Mouse (Mus musculus) hindbrain, postnatal 0 days (tissue): ENCODE results near the gene Il17rb. TPM values are rescaled to one million over a fixed set of nuclear protein-coding genes. Genes with fewer than 3 reads are reported as not detected.

ENCODE experiments used
- ATAC-seq: fragments of 200-750 bp; cut with Nextera tagmentation; 2 replicates; pipeline ENCODE4 v1.8.0; 2017; ENCODE audit warnings: mild to moderate bottlenecking, moderate TSS enrichment, moderate library complexity
- DNase-seq: peaks from one replicate; pipeline ENCODE4 v3.0.0-alpha.2; 2015; ENCODE audit warnings: low spot score
- H3K27ac ChIP-seq: fragments of 300-500 bp; sonication (generic); 2 replicates; pipeline ENCODE4 v1.5.1; 2014; ENCODE audit warnings: mild to moderate bottlenecking
- H3K27me3 ChIP-seq: fragments of 300-500 bp; sonication (generic); 2 replicates; pipeline ENCODE4 v1.6.1; 2014; ENCODE audit warnings: low read length, mixed read lengths; ENCODE audit not compliant: insufficient read depth
- H3K36me3 ChIP-seq: fragments of 300-500 bp; sonication (generic); 2 replicates; pipeline ENCODE4 v1.6.1; 2014; ENCODE audit warnings: low read length, mixed read lengths; ENCODE audit not compliant: insufficient read depth
- H3K4me1 ChIP-seq: fragments of 300-500 bp; sonication (generic); 2 replicates; pipeline ENCODE4 v1.6.1; 2014; ENCODE audit warnings: antibody characterized with exemption, low read length, mixed read lengths; ENCODE audit not compliant: insufficient read depth
- H3K4me2 ChIP-seq: fragments of 300-500 bp; sonication (generic); 2 replicates; pipeline ENCODE4 v1.6.1; 2014; ENCODE audit warnings: low read depth, mild to moderate bottlenecking, low read length, moderate library complexity, mixed read lengths
- H3K4me3 ChIP-seq: fragments of 300-500 bp; sonication (generic); 2 replicates; pipeline ENCODE4 v1.5.1; 2014; ENCODE audit warnings: low read length
- H3K9ac ChIP-seq: fragments of 300-500 bp; sonication (generic); replicated peaks from 2 replicates; pipeline ENCODE4 v1.6.1; 2014; ENCODE audit warnings: mild to moderate bottlenecking, low read length, moderate library complexity, mixed read lengths
- H3K9me3 ChIP-seq: fragments of 300-500 bp; sonication (generic); 2 replicates; pipeline ENCODE4 v1.6.1; 2016; ENCODE audit warnings: low read length, mixed read lengths
- CTCF ChIP-seq: IDR thresholded peaks from 2 replicates; pipeline ENCODE4 v1.5.1; 2016; ENCODE audit warnings: antibody characterized with exemption, control low read depth, low read depth
- WGBS: fragments of 180-500 bp; shearing (Covaris S2); extraction: QIAGEN DNeasy Blood & Tissue Kit; methylation state at CpG from one replicate; pipeline ENCODE4 v1.1.7; 2014; 5-methylcytosine and 5-hydroxymethylcytosine counted together
- polyA plus RNA-seq: library from polyadenylated mRNA; unstranded; fragments of >200 nt; fragmentation: Nextera tagmentation; extraction: Ambion mirVana; gene quantifications from 2 replicates; pipeline ENCODE4 v1.2.1, GENCODE M21; 2015
- total RNA-seq: library from RNA; depleted of rRNA; stranded (reverse); fragments of >200 nt; gene quantifications from 2 replicates; pipeline ENCODE4 v1.2.3, GENCODE M21; 2014

Il17rb gene
- total and polyA plus RNA-seq, 2 experiments from 2014 or later = 0.58 to 0.94 TPM

- ATAC-seq (no peak), DNase-seq (no peak)
- no peak overlapping the region for H3K4me2 ChIP-seq
- no peak overlapping the region for H3K27ac ChIP-seq
- H3K9me3 ChIP-seq = no peaks in the 10 kb centered on the region
- no peaks in the 10 kb centered on the region for H3K4me1 ChIP-seq
- 85% methylated on average over 8 of the region's 8 CpGs for WGBS
- no peak for TF ChIP-seq CTCF
- H3K36me3 ChIP-seq = no peaks in the 10 kb centered on the region
- H3K9ac ChIP-seq = no peak overlapping the region
- H3K4me3 ChIP-seq = no peak overlapping the region
- no peaks in the 10 kb centered on the region for H3K27me3 ChIP-seq
Observed at GRCm38 (mm10) chr14:30045704-30046220, 37.1 kb upstream of the Il17rb start.

GRCm38 (mm10) chr14:30045239-30045638 is 36.5 kb upstream of the Il17rb start:
- no peak for DNase-seq
- no peak overlapping the region for H3K9ac ChIP-seq
- no peak for ATAC-seq
- no peak overlapping the region for H3K4me2 ChIP-seq
- H3K9me3 ChIP-seq = no peaks in the 10 kb centered on the region
- no peaks in the 10 kb centered on the region for H3K27me3 ChIP-seq
- H3K36me3 ChIP-seq = no peaks in the 10 kb centered on the region
- no peaks in the 10 kb centered on the region for H3K4me1 ChIP-seq
- WGBS = 91% methylated on average over 10 of the region's 10 CpGs
- H3K27ac ChIP-seq = no peak overlapping the region
- H3K4me3 ChIP-seq = no peak overlapping the region
- no peak for TF ChIP-seq CTCF

GRCm38 (mm10) chr14:30043356-30043940 is 34.8 kb upstream of the Il17rb start:
- Histone ChIP-seq H3K27me3 (no peaks in the 10 kb centered on the region), H3K4me2 (no peak overlapping the region), H3K9me3 (no peaks in the 10 kb centered on the region), H3K9ac (no peak overlapping the region), H3K36me3 (no peaks in the 10 kb centered on the region), H3K4me1 (no peaks in the 10 kb centered on the region), H3K4me3 (no peak overlapping the region), H3K27ac (no peak overlapping the region)
- DNase-seq (no peak), ATAC-seq (no peak)
- no peak for TF ChIP-seq CTCF
- WGBS = 88% methylated on average over 7 of the region's 7 CpGs

- TF ChIP-seq CTCF = no peak
- no peaks in the 10 kb centered on the region for H3K9me3 ChIP-seq
- no peaks in the 10 kb centered on the region for H3K4me1 ChIP-seq
- DNase-seq = no peak
- no peak overlapping the region for H3K27ac ChIP-seq
- H3K36me3 ChIP-seq = no peaks in the 10 kb centered on the region
- no peak overlapping the region for H3K9ac ChIP-seq
- H3K4me3 ChIP-seq = no peak overlapping the region
- no peaks in the 10 kb centered on the region for H3K27me3 ChIP-seq
- no peak overlapping the region for H3K4me2 ChIP-seq
- ATAC-seq = no peak
- WGBS = 86% methylated on average over 9 of the region's 9 CpGs
Observed at GRCm38 (mm10) chr14:30041836-30042235, 33.1 kb upstream of the Il17rb start.

- no peak for DNase-seq
Observed at GRCm38 (mm10) chr14:30039413-30039812, 30.7 kb upstream of the Il17rb start.

GRCm38 (mm10) chr14:30038431-30038830 is 29.7 kb upstream of the Il17rb start:
- 80% methylated on average over 18 of the region's 18 CpGs for WGBS
- ATAC-seq (no peak), DNase-seq (no peak)
- Histone ChIP-seq H3K27ac (no peak overlapping the region), H3K4me1 (no peaks in the 10 kb centered on the region), H3K27me3 (no peaks in the 10 kb centered on the region), H3K9ac (no peak overlapping the region), H3K9me3 (no peaks in the 10 kb centered on the region), H3K4me2 (no peak overlapping the region), H3K36me3 (no peaks in the 10 kb centered on the region), H3K4me3 (no peak overlapping the region)
- TF ChIP-seq CTCF = no peak

More at GRCm38 (mm10) chr14:30039413-30039812, 30.7 kb upstream of the Il17rb start:
- no peak for ATAC-seq
- no peak overlapping the region for H3K4me3 ChIP-seq
- no peaks in the 10 kb centered on the region for H3K27me3 ChIP-seq
- H3K4me2 ChIP-seq = no peak overlapping the region
- H3K4me1 ChIP-seq = no peaks in the 10 kb centered on the region
- 85% methylated on average over 4 of the region's 4 CpGs for WGBS
- TF ChIP-seq CTCF = no peak
- no peak overlapping the region for H3K27ac ChIP-seq
- no peaks in the 10 kb centered on the region for H3K9me3 ChIP-seq
- no peak overlapping the region for H3K9ac ChIP-seq
- no peaks in the 10 kb centered on the region for H3K36me3 ChIP-seq

GRCm38 (mm10) chr14:30033405-30033804 is 24.7 kb upstream of the Il17rb start:
- Histone ChIP-seq H3K36me3 (no peaks in the 10 kb centered on the region), H3K4me3 (no peak overlapping the region), H3K4me2 (no peak overlapping the region), H3K4me1 (no peaks in the 10 kb centered on the region), H3K27ac (no peak overlapping the region), H3K9me3 (no peaks in the 10 kb centered on the region), H3K27me3 (no peaks in the 10 kb centered on the region), H3K9ac (no peak overlapping the region)
- no peak for DNase-seq
- no peak for TF ChIP-seq CTCF
- 69% methylated on average over 8 of the region's 8 CpGs for WGBS
- no peak for ATAC-seq
